Mouse (Mus musculus) embryo, embryonic 10 days (tissue): ENCODE measurements at regions not wholly inside any gene's neighbourhood (a gene's known extent, or its start where the extent isn't known, plus 50 kb on each side); places are given as distances from the start of the nearest gene placed in this dataset.

Source experiments
- DNase-seq: peaks from one replicate; pipeline ENCODE4 v3.0.0-alpha.2; 2015; ENCODE audit warnings: low spot score

- peak; percentile 78 for DNase-seq
Measured at GRCm38 (mm10) chr15:26469901-26470383, 161.1 kb downstream of the March11 start.

GRCm38 (mm10) chr15:26487378-26487777, 178.5 kb downstream of the March11 start:
- DNase-seq, result no peak
